Mouse (Mus musculus): ENCODE measurements around the gene Il20.

The Il20 gene

GRCm38 (mm10) chr1:130911401-130912010 lies at the start of gene Il20:
Gene Il20, minus strand, starts transcription at chr1:130911451.
- no peak for DNase-seq (ENCODE audit: low read depth in 1 of 2, low spot score in 2 of 2)

- DNase-seq (ENCODE audit: low read depth in 1 of 2, low spot score in 2 of 2), result no peak
Observed at GRCm38 (mm10) chr1:130946920-130947319, 35.7 kb upstream of the Il20 start.

- no peak for DNase-seq (ENCODE audit: low read depth in 1 of 2, low spot score in 2 of 2)
Observed at GRCm38 (mm10) chr1:130941801-130942200, 30.6 kb upstream of the Il20 start.

- DNase-seq (ENCODE audit: low read depth in 1 of 2, low spot score in 2 of 2), result no peak
Observed at GRCm38 (mm10) chr1:130940065-130940687, 28.9 kb upstream of the Il20 start, which contains the start of gene Il19. Gene Il19, minus strand, starts transcription at chr1:130940115.

- no peak for DNase-seq (ENCODE audit: low read depth in 1 of 2, low spot score in 2 of 2)
Observed at GRCm38 (mm10) chr1:130938192-130938591, 26.9 kb upstream of the Il20 start.

GRCm38 (mm10) chr1:130937170-130937569 lies 25.9 kb upstream of the Il20 start:
- no peak for DNase-seq (ENCODE audit: low read depth in 1 of 2, low spot score in 2 of 2)

GRCm38 (mm10) chr1:130936351-130936750 lies 25.1 kb upstream of the Il20 start:
- DNase-seq (ENCODE audit: low read depth in 1 of 2, low spot score in 2 of 2), result no peak

GRCm38 (mm10) chr1:130926484-130926883 lies 15.2 kb upstream of the Il20 start:
- no peak for DNase-seq (ENCODE audit: low read depth in 1 of 2, low spot score in 2 of 2)

- DNase-seq (ENCODE audit: low read depth in 1 of 2, low spot score in 2 of 2), result no peak
Observed at GRCm38 (mm10) chr1:130918323-130918980, 7.2 kb upstream of the Il20 start.

GRCm38 (mm10) chr1:130902505-130902904 lies 8.7 kb downstream of the Il20 start:
- DNase-seq (ENCODE audit: low read depth in 1 of 2, low spot score in 2 of 2), result no peak

- no peak for DNase-seq (ENCODE audit: low read depth in 1 of 2, low spot score in 2 of 2)
Observed at GRCm38 (mm10) chr1:130894468-130894867, 16.8 kb downstream of the Il20 start.

- DNase-seq (ENCODE audit: low read depth in 1 of 2, low spot score in 2 of 2), result no peak
Observed at GRCm38 (mm10) chr1:130893329-130894040, 17.8 kb downstream of the Il20 start.

- DNase-seq (ENCODE audit: low read depth in 1 of 2, low spot score in 2 of 2), result no peak
Observed at GRCm38 (mm10) chr1:130892446-130892845, 18.8 kb downstream of the Il20 start.

- no peak for DNase-seq (ENCODE audit: low read depth in 1 of 2, low spot score in 2 of 2)
Observed at GRCm38 (mm10) chr1:130887354-130887753, 23.9 kb downstream of the Il20 start, which contains the start of gene Il24. Gene Il24, minus strand, starts transcription at chr1:130887454.

- DNase-seq (ENCODE audit: low read depth in 1 of 2, low spot score in 2 of 2), result no peak
Observed at GRCm38 (mm10) chr1:130883146-130883545, 28.1 kb downstream of the Il20 start.

- DNase-seq (ENCODE audit: low read depth in 1 of 2, low spot score in 2 of 2), result no peak
Observed at GRCm38 (mm10) chr1:130879927-130880326, 31.3 kb downstream of the Il20 start.

GRCm38 (mm10) chr1:130877889-130878614 lies 33.2 kb downstream of the Il20 start:
- DNase-seq (ENCODE audit: low read depth in 1 of 2, low spot score in 2 of 2), result no peak

GRCm38 (mm10) chr1:130876931-130877509 lies 34.2 kb downstream of the Il20 start:
- DNase-seq (ENCODE audit: low read depth in 1 of 2, low spot score in 2 of 2), result no peak

- DNase-seq (ENCODE audit: low read depth in 1 of 2, low spot score in 2 of 2), result no peak
Observed at GRCm38 (mm10) chr1:130875910-130876309, 35.3 kb downstream of the Il20 start.

- DNase-seq (ENCODE audit: low read depth in 1 of 2, low spot score in 2 of 2), result no peak
Observed at GRCm38 (mm10) chr1:130875139-130875538, 36.1 kb downstream of the Il20 start.

GRCm38 (mm10) chr1:130872912-130873311 lies 38.3 kb downstream of the Il20 start:
- DNase-seq (ENCODE audit: low read depth in 1 of 2, low spot score in 2 of 2), result no peak

All from monocyte, adult 2 months (primary cell).